Mouse (Mus musculus) E14TG2a.4 (cell line): Measurements from ENCODE around the gene Hps6.
"Not testable (repeated sequence)": the region's sequence is repeated elsewhere in the genome, so short reads cannot be mapped to it uniquely, and the experiment has no call there.

Experiments used
- H3K27me3 ChIP-seq: 2 replicates; pipeline ENCODE4 v1.6.1; 2014; ENCODE audit warnings: low read length, control low read depth; ENCODE audit not compliant: insufficient read depth
- H3K36me3 ChIP-seq: 2 replicates; pipeline ENCODE4 v1.6.1; 2014; ENCODE audit warnings: low read length, control low read depth; ENCODE audit not compliant: insufficient read depth
- H3K4me1 ChIP-seq: replicated peaks from 2 replicates; pipeline ENCODE4 v1.6.1; 2014; ENCODE audit warnings: low read depth, low read length, control low read depth
- H3K4me3 ChIP-seq: replicated peaks from 2 replicates; pipeline ENCODE4 v1.5.1; 2014; ENCODE audit warnings: mild to moderate bottlenecking, low read length
- H3K9me3 ChIP-seq: 2 replicates; pipeline ENCODE4 v1.6.1; 2014; ENCODE audit warnings: low read length, control low read depth
- CTCF ChIP-seq: conservative IDR thresholded peaks from 2 replicates; pipeline ENCODE4 v1.5.1; 2014; ENCODE audit warnings: low read length
- NANOG ChIP-seq: IDR thresholded peaks from 2 replicates; pipeline ENCODE4 v1.6.1; 2014; ENCODE audit warnings: borderline replicate concordance, low read length, mixed read lengths
- POU5F1 ChIP-seq: IDR thresholded peaks from 2 replicates; pipeline ENCODE4 v1.6.1; 2014; ENCODE audit warnings: low read length, borderline replicate concordance

The Hps6 gene

GRCm38 (mm10) chr19:46003371-46004226 lies at the start of gene Hps6:
Gene Hps6 (plus strand): TSS chr19:46003508.
- Histone ChIP-seq H3K9me3 (no peaks in the 10 kb centered on the region), H3K27me3 (peaks cover 17% of the 10 kb centered on the region)
- no peak for TF ChIP-seq CTCF
- TF ChIP-seq POU5F1, result no peak
- TF ChIP-seq NANOG, result no peak

GRCm38 (mm10) chr19:45956736-45957135 lies 46.6 kb upstream of the Hps6 start:
- no peaks in the 10 kb centered on the region for H3K27me3 ChIP-seq
- peaks cover 61% of the 10 kb centered on the region for H3K36me3 ChIP-seq
- TF ChIP-seq CTCF (no peak), POU5F1 (no peak), NANOG (no peak)
- H3K4me3 ChIP-seq, result no peak overlapping the region
- peaks cover 3% of the 10 kb centered on the region for H3K4me1 ChIP-seq
- H3K9me3 ChIP-seq, result no peaks in the 10 kb centered on the region

More at GRCm38 (mm10) chr19:46003371-46004226, at the start of gene Hps6:
- Histone ChIP-seq H3K4me3 (peak within 1 kb of the TSS; percentile 91), H3K4me1 (peaks cover 44% of the 10 kb centered on the region), H3K36me3 (no peaks in the 10 kb centered on the region)

- TF ChIP-seq POU5F1 (no peak), CTCF (no peak), NANOG (no peak)
- Histone ChIP-seq H3K36me3 (peaks cover 72% of the 10 kb centered on the region), H3K27me3 (no peaks in the 10 kb centered on the region), H3K4me1 (peaks cover 3% of the 10 kb centered on the region), H3K4me3 (no peak overlapping the region), H3K9me3 (no peaks in the 10 kb centered on the region)
These were observed 42.5 kb upstream of the Hps6 start for GRCm38 (mm10) chr19:45960770-45961169.

- TF ChIP-seq POU5F1 (no peak), CTCF (no peak), NANOG (no peak)
- Histone ChIP-seq H3K27me3 (no peaks in the 10 kb centered on the region), H3K9me3 (no peaks in the 10 kb centered on the region), H3K4me1 (peaks cover 15% of the 10 kb centered on the region), H3K36me3 (peaks cover 16% of the 10 kb centered on the region), H3K4me3 (no peak overlapping the region)
These were observed 18.9 kb upstream of the Hps6 start for GRCm38 (mm10) chr19:45984379-45984778.

GRCm38 (mm10) chr19:45988238-45988637 lies 15.1 kb upstream of the Hps6 start:
- Histone ChIP-seq H3K9me3 (no peaks in the 10 kb centered on the region), H3K27me3 (no peaks in the 10 kb centered on the region), H3K4me3 (no peak overlapping the region), H3K36me3 (peaks cover 20% of the 10 kb centered on the region), H3K4me1 (peaks cover 46% of the 10 kb centered on the region)
- no peak for TF ChIP-seq NANOG
- TF ChIP-seq POU5F1, result no peak
- no peak for TF ChIP-seq CTCF

GRCm38 (mm10) chr19:45991171-45991570 lies 12.1 kb upstream of the Hps6 start:
- no peaks in the 10 kb centered on the region for H3K27me3 ChIP-seq
- peaks cover 21% of the 10 kb centered on the region for H3K36me3 ChIP-seq
- H3K4me1 ChIP-seq, result peaks cover 44% of the 10 kb centered on the region
- TF ChIP-seq NANOG (no peak), CTCF (no peak)
- no peak overlapping the region for H3K4me3 ChIP-seq
- peaks cover 20% of the 10 kb centered on the region for H3K9me3 ChIP-seq

- Histone ChIP-seq H3K36me3 (peaks cover 10% of the 10 kb centered on the region), H3K4me3 (peak overlapping the region; percentile 48; the same call in 1 of the 2 replicates), H3K9me3 (peaks cover 20% of the 10 kb centered on the region), H3K4me1 (peaks cover 48% of the 10 kb centered on the region)
- not testable (repeated sequence) for H3K27me3 ChIP-seq
These were observed 9.9 kb upstream of the Hps6 start for GRCm38 (mm10) chr19:45993441-45993840.

GRCm38 (mm10) chr19:45993981-45994737 lies 9.1 kb upstream of the Hps6 start:
- peaks cover 9% of the 10 kb centered on the region for H3K36me3 ChIP-seq

GRCm38 (mm10) chr19:45997365-45997764 lies 5.9 kb upstream of the Hps6 start:
- peaks cover 33% of the 10 kb centered on the region for H3K4me1 ChIP-seq
- H3K36me3 ChIP-seq, result peaks cover 4% of the 10 kb centered on the region; the same call in 1 of the 2 replicates
- H3K4me3 ChIP-seq, result peak overlapping the region; percentile 90
- TF ChIP-seq NANOG (no peak), POU5F1 (no peak), CTCF (no peak)
- H3K27me3 ChIP-seq, result peaks cover 4% of the 10 kb centered on the region; the same call in 1 of the 2 replicates
- H3K9me3 ChIP-seq, result peaks cover 20% of the 10 kb centered on the region

More at GRCm38 (mm10) chr19:45993981-45994737, 9.1 kb upstream of the Hps6 start:
- TF ChIP-seq POU5F1 (no peak), CTCF (no peak), NANOG (no peak)
- no peaks in the 10 kb centered on the region for H3K27me3 ChIP-seq
- peaks cover 20% of the 10 kb centered on the region for H3K9me3 ChIP-seq
- H3K4me1 ChIP-seq, result peaks cover 50% of the 10 kb centered on the region
- 0 out of 2 replicates have a peak overlapping the region, but pooled peaks have one; percentile 10 for H3K4me3 ChIP-seq
